19 mouse cellular contexts compared by ENCODE assay signal in genomic region chr8:88689891-88690290, GRCm38 (mm10). TPM values are rescaled to one million over a fixed set of nuclear protein-coding genes. Genes with fewer than 3 reads are reported as not detected.
"Had no signal": no experiment of that assay in that cellular context is flagged by ENCODE, and none has a peak within 500 bp of the region (broad histone marks: within the 10 kb centered on the region; RNA-seq: fewer than 3 reads in every experiment).

No protein-coding gene starts in this region.

- H3K27ac ChIP-seq: liver, embryonic 15.5 days; midbrain, embryonic 10.5 days; midbrain, embryonic 12.5 days; neural tube, embryonic 13.5 days; neural tube, embryonic 15.5 days had no signal

- H3K36me3 ChIP-seq: liver, embryonic 15.5 days; midbrain, embryonic 10.5 days; midbrain, embryonic 12.5 days; neural tube, embryonic 13.5 days; neural tube, embryonic 15.5 days had no signal

- DNase-seq: lung, adult 18-20 months; lung, embryonic 14.5 days; lung, postnatal 10 days; lung, postnatal 4 days; midbrain, embryonic 14.5 days; retina, postnatal 1 day; right cerebral cortex, adult 18-20 months; right cerebral cortex, postnatal 25 days; right cerebral cortex, postnatal 4 days; spleen, adult 18-20 months; thymus, postnatal 14 days; thymus, postnatal 36 days had no signal

- H3K9ac ChIP-seq: liver, embryonic 15.5 days; lung, embryonic 14.5 days; midbrain, embryonic 12.5 days; neural tube, embryonic 13.5 days; neural tube, embryonic 15.5 days had no signal

- ATAC-seq: midbrain, embryonic 16.5 days had no signal

- H3K9me3 ChIP-seq: liver, embryonic 15.5 days; midbrain, embryonic 10.5 days; midbrain, embryonic 12.5 days; neural tube, embryonic 13.5 days; neural tube, embryonic 15.5 days had no signal

- H3K4me2 ChIP-seq: liver, embryonic 15.5 days; lung, embryonic 14.5 days; midbrain, embryonic 12.5 days; neural tube, embryonic 13.5 days; neural tube, embryonic 15.5 days had no signal

- H3K4me3 ChIP-seq: liver, embryonic 15.5 days; midbrain, embryonic 10.5 days; midbrain, embryonic 12.5 days; myocyte; neural tube, embryonic 13.5 days; neural tube, embryonic 15.5 days had no signal

- H3K4me1 ChIP-seq: midbrain, embryonic 10.5 days; midbrain, embryonic 12.5 days; neural tube, embryonic 13.5 days; neural tube, embryonic 15.5 days had no signal

- H3K27me3 ChIP-seq: liver, embryonic 15.5 days; neural tube, embryonic 15.5 days had no signal

RNA-seq across cellular contexts. Expression of gene Nod2, which starts 42.8 kb away (rescaled TPM):
- polyA plus RNA-seq: neural tube, embryonic 13.5 days had no signal
